Mouse (Mus musculus): Measurements from ENCODE around the gene Gm16181. TPM values are rescaled to one million over a fixed set of nuclear protein-coding genes. Genes with fewer than 3 reads are reported as not detected.
A peak's percentile ranks its signal among the peaks of the same experiment; 100 is the strongest.

Gene Gm16181
- total RNA-seq, 2 experiments from 2014 or later = not detected

- intact Hi-C loops (cut with DNase I) = loop anchor here (2.0 kb wide), 1 partner anchor 16 kb away; no protein-coding TSS in a partner anchor
- DNase-seq = no peak
These were observed 25.6 kb upstream of the Gm16181 start for GRCm38 (mm10) chr17:35194844-35195630.

- DNase-seq = peak; percentile 73 to 74
- intact Hi-C loops (cut with DNase I) = loop anchor here (2.0 kb wide), 1 partner anchor 17 kb away; no protein-coding TSS in a partner anchor
These were observed 24.9 kb upstream of the Gm16181 start for GRCm38 (mm10) chr17:35195631-35196320.

GRCm38 (mm10) chr17:35196321-35196641 is 24.4 kb upstream of the Gm16181 start:
- intact Hi-C loops (cut with DNase I) = no loop called here
- no peak for DNase-seq

- DNase-seq = no peak
- intact Hi-C loops (cut with DNase I) = no loop called here
These were observed 23.5 kb upstream of the Gm16181 start for GRCm38 (mm10) chr17:35197126-35197525.

GRCm38 (mm10) chr17:35198029-35198428 is 22.6 kb upstream of the Gm16181 start:
- no peak for DNase-seq
- intact Hi-C loops (cut with DNase I) = no loop called here

GRCm38 (mm10) chr17:35198946-35199345 is 21.7 kb upstream of the Gm16181 start:
- intact Hi-C loops (cut with DNase I) = no loop called here
- no peak for DNase-seq

GRCm38 (mm10) chr17:35200398-35200797 is 20.2 kb upstream of the Gm16181 start:
- intact Hi-C loops (cut with DNase I) = no loop called here
- DNase-seq = no peak

- no peak for DNase-seq
- intact Hi-C loops (cut with DNase I) = no loop called here
These were observed 19.5 kb upstream of the Gm16181 start for GRCm38 (mm10) chr17:35201128-35201527.

GRCm38 (mm10) chr17:35201787-35202186 is 18.8 kb upstream of the Gm16181 start, which contains the start of gene Tnf:
Tnf (minus strand) TSS chr17:35202007.
- intact Hi-C loops (cut with DNase I) = no loop called here
- DNase-seq = peak in 1 of 2 experiments; percentile 62

GRCm38 (mm10) chr17:35202442-35202841 is 18.2 kb upstream of the Gm16181 start:
- intact Hi-C loops (cut with DNase I) = no loop called here

GRCm38 (mm10) chr17:35204494-35205379 is 15.9 kb upstream of the Gm16181 start, which contains the start of gene Lta:
Lta (minus strand) TSS chr17:35205351.
- intact Hi-C loops (cut with DNase I) = no loop called here
- DNase-seq = no peak

More at GRCm38 (mm10) chr17:35202442-35202841, 18.2 kb upstream of the Gm16181 start:
- DNase-seq = no peak

GRCm38 (mm10) chr17:35205380-35205769 is 15.3 kb upstream of the Gm16181 start:
- intact Hi-C loops (cut with DNase I) = no loop called here
- DNase-seq = no peak

GRCm38 (mm10) chr17:35209785-35210535 is 10.7 kb upstream of the Gm16181 start:
- no peak for DNase-seq
- intact Hi-C loops (cut with DNase I) = no loop called here

GRCm38 (mm10) chr17:35210593-35210992 is 10.0 kb upstream of the Gm16181 start:
- intact Hi-C loops (cut with DNase I) = no loop called here
- no peak for DNase-seq

- no peak for DNase-seq
- intact Hi-C loops (cut with DNase I) = no loop called here
These were observed 7.6 kb upstream of the Gm16181 start for GRCm38 (mm10) chr17:35213071-35213470.

- intact Hi-C loops (cut with DNase I) = no loop called here
- DNase-seq = no peak
These were observed 2.0 kb upstream of the Gm16181 start for GRCm38 (mm10) chr17:35218516-35219193.

GRCm38 (mm10) chr17:35219601-35220041 is 1.0 kb upstream of the Gm16181 start:
- intact Hi-C loops (cut with DNase I) = no loop called here
- no peak for DNase-seq

- intact Hi-C loops (cut with DNase I) = no loop called here
- DNase-seq = no peak
These were observed 1.7 kb downstream of the Gm16181 start for GRCm38 (mm10) chr17:35222299-35222698.

- no peak for DNase-seq
- intact Hi-C loops (cut with DNase I) = no loop called here
These were observed 4.0 kb downstream of the Gm16181 start for GRCm38 (mm10) chr17:35224641-35225040.
